Mouse (Mus musculus): ENCODE measurements around the gene Sfxn4.

The Sfxn4 gene

DNA sequence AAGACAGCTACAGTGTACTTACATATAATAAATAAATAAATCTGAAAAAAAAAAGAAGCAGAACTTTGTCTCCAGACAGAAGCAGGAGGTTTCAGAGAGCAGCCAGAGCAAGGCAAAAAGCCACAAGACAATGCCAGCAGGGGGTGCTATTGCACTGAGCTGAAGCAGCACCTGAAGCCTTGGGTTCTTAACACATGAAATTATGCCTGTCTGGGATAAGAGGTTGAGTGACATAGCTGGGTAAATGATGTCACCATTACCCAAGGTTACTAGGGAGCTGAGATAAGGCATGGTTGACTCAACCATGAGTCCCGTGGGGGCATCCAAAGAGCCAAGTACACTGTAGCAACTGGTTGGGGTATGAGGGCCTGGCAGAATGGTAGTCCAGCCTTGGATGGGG, 23.5 kb downstream of the Sfxn4 start:
- peak; percentile 81 to 93 for DNase-seq (ENCODE audit: low spot score in 2 of 2)

DNA sequence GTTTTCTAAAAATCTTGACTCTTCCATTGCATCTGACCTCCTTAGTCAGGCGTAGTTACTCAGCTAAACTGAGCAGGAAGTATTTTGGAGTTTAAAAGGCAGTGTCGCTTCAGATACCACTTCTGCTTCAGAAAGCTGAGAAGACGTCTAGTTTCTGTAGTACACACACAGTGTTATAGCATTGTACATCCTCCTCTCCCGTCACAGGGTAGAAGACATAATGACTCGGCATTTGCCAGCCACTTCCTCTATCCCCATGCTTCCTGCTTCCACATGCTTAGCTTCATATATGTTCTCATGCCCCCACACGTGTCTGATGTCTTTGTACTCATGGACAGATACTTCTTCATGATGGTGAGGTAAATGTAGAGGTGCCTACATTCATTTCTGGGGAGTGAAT, 42.6 kb downstream of the Sfxn4 start:
- no peak for DNase-seq (ENCODE audit: low spot score in 2 of 2)

DNA sequence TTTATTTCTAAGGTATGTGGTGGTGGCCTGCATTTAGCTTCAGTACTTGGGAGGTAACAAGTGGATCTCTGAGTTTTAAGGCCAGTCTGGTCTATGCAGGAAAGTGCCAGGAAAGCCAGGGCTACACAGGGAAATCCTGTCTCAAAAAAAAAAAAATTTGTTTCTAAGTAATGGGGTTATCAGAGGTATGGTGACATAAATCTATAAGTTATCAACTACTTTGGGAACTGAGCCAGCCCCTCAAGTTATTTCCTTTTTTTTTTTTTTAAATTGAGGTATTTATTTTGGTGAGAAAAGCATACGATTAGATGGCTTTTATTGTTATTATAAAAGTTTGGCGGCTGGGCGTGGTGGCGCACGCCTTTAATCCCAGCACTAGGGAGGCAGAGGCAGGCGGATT, 48.1 kb downstream of the Sfxn4 start:
- DNase-seq (ENCODE audit: low spot score in 2 of 2), result no peak

DNA sequence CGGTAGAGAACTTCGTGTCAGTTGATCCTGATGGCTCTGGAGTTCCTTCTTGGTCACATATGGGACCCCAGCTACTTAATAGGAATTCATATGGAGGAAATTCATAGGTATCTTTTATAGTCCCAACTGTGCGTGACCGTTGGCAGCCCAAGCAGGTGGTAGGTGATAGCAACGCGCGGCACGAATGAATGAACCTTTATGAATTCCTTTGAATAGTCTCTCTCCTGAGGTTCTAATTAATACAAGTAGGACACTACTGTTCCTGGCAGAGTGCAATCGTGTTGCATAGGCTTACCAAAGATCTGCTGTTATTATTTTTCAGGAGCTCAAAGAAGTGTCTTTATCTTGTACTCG, 49.3 kb downstream of the Sfxn4 start:
- no peak for DNase-seq (ENCODE audit: low spot score in 2 of 2)

DNA sequence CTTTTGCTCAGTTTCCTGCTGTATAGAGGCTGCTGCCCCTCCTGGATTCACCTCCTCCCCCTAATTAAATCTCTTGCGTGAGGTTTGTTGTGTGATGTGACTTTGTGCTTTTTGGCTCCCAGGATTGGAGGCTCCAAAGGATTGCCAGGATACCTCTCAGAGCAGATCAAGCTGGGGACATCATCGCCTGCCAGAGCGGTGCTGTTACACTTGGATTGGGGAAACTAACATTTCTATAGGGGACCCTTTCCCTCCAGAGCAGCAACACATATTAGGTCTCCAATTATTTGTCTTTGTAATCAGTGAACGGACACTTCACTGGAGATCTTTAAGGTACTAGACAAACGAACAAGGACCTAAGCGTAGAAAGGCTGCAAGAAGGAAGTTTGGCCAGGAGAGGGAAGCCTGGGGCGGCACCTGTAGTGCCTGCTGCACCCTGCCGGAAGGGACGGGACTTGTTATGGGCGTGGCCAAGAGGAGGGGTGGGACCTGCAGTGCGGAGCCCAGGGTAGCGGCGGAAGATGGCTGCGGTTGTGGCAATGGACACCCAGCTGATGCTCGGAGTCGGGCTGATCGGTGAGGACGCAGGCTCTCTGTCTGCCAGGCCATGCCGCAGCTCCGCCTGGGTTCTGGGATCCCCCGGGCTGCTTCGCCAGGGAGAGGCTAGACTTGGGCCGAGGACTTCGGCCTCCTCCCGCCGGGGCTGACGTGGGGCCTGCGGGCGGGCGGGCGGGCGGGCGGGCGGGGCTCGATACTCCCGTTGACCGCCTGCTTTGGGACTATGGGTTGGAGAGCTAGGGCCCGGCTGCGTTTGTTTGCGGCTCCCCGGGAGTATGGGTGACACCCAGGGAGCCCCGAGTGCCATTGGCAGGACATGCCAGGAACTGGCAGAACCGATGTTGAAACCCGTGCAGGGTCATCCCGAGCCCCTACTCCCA, 49.9 kb downstream of the Sfxn4 start, which contains the start of gene Fam45a:
Gene Fam45a (plus strand): TSS at position 488 of the 938 bp plus-strand sequence.
- DNase-seq (ENCODE audit: low spot score in 2 of 2), result peak; percentile 91 to 97

DNA sequence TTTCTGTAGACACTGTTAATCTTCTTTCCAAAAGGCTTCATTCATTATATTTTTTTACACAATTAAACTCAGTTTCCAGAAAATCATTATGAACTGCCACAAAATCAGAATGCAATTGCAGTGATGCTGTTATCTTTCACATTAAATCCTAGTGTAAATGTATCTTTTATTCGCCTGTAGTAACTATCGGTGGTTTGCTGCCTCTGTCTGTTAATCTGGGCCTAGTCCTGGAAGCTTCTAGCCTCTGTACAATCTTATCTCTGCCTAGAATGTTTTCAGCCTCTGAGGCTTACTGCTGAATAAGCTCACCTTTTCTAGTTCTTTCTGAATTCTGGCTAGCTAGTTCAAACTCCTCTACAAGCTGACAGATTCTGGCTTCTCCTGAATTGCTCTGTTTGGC, 51.4 kb downstream of the Sfxn4 start:
- DNase-seq (ENCODE audit: low spot score in 2 of 2), result no peak

DNA sequence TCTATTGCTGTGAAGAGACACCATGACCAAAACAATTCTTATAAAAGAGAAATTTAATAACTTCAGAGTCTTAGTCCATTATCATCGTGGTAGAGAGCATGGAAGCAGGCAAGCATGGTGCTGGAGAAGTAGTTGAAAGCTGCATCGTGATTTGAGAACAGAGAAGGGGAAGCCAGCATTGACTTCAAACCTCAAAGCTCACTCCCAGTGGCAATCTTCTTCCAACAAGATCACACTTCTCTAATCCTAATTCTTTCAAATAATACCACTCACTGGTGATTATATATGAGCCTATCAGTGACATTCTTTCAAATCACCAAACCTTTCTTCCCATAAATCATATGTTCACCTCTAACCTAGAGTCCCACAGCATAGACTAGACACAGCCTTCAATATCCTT, 56.4 kb downstream of the Sfxn4 start:
- no peak for DNase-seq (ENCODE audit: low spot score in 2 of 2)

DNA sequence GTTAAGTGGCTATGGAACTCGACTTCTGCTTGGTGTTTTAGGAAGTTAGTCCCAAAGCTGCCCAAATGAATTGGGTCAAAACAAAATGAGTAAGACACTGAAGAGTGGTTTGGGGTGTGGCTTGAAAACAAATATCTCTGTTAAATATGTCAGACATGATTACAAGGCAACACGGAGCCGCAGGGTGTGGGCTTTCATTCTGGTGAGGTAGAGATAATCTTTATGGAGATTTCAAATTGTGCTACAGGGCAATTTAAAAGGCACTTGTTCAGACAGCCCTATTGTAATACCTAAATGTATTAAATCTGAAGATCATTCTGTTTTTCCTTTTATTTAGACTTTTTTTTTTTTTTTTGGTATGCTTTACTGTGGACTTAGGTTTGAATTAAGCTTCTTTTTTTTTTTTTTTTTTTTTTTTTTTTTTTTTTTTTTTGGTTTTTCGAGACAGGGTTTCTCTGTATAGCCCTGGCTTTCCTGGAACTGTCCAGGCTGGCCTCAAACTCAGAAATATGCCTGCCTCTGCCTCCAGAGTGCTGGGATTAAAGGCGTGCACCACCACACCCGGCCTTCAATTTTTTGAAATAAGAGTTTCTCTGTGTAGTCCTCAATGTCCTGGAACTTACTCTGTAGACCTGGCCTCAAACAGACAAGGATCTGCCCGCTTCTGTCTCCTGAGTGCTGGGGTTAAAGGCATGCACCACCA, 61.3 kb downstream of the Sfxn4 start:
- DNase-seq (ENCODE audit: low spot score in 2 of 2), result peak in 1 of 2 experiments; percentile 28

DNA sequence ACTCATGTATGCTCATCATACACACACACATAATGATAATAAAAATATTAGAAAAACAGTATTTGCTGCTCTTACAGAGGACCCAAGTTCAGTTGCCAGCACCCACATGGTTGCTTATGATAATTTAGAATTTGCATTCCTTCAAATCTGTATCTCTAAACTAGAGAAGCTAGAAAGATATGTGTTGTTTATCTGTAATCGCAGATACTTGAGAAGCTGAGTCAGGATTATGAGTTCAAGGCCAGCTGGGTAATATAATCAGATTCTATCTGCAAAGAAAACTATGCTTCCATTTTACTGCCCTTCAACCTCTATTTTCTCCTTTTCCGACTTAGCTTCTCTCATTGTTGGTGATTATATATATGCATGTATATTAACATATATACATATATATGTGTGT, 63.9 kb downstream of the Sfxn4 start:
- DNase-seq (ENCODE audit: low spot score in 2 of 2), result no peak

DNA sequence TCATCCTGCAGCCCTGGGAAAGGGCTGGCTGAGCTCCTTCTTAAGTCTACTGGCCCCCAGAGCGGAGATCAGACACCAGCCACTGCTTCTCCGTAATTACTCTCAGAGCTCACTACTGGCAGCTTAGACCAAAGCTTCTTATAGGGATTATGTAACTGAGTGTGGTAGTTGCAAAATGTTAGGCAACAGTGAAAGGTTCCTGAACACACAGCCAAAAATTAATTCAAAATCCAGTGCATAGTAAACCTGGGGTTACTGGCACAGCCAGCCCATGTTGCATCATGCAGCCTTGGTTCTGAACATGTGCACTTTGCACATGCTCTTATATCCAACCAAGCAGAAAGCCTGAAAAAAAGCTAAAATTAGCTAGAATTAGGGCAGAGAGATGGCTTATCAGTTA, 66.0 kb downstream of the Sfxn4 start:
- no peak for DNase-seq (ENCODE audit: low spot score in 2 of 2)

DNA sequence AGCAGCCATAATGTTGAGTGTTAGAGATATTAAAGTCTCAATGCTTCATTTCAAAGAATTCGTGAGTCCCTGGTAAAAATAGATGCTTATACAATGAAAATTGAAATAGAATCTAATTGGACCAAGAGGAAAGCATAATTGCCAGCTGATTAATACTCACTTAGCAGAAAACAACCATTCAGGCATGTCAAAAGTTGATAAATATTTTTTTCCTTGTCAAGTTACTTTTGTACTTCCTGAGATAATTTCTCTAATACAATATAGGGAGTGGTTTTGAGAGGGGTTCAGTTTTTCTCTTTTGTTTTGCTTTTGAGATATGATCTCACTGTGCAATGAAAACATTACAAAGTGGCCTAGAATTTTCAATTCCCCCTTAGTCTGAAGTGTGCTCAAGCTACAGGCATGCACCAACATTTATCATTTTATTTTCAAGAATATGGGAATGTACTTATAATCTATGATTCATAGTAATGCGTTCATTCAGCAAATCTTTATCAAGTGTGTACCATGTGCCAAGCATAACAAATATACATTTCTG, 68.0 kb downstream of the Sfxn4 start:
- DNase-seq (ENCODE audit: low spot score in 2 of 2), result no peak

DNA sequence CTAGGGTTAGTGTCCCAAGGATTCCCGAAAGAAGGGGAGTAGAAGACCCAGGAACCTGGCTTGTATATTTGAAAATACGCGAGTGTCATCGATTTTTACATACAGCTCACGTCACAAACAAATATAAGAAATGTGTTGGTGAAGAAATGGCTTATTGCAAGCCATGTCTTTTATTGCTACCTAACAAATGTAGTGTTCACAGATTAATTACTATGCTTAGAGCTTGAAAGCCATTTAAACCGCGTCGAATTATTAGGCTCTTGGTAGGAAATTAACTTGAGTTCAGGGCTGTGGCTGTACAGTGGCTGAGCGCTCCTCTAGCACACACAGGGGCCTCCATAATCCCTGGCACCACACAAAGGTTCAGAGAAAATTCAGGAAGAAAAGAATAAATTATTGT, 70.1 kb downstream of the Sfxn4 start:
- no peak for DNase-seq (ENCODE audit: low spot score in 2 of 2)

DNA sequence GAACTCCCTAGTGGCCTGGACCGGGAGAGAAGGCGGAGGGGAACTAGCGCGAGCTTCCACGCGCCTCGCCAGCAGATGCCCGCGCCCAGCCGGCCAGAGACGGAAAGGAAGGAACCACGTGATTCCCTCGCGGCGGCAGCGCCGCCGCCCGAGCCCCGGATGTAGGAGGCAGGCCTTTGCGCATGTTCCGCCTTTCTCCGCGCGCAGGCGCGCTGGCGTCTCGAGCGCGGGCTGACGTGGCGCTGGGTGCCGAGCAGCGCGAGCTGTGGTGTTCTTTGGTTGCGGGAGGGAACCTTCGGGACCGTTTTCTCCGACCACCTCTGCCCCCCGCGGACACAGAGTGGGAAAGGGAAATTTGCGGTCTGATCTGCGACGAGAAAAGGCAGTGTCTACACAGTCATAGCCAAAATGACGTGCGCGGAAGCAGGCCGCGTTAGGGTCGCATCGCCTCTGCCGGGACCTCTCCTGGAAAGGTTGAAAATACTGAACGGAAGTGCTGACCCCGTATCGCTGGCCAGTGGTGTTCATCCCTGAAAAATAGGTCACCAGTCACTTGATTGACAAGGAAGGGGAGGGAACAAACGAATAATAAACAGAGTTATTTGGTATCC, 70.6 kb downstream of the Sfxn4 start, which contains the start of gene Eif3a:
Gene Eif3a (minus strand): TSS at position 108 of the 611 bp plus-strand sequence.
- peak; percentile 91 to 96 for DNase-seq (ENCODE audit: low spot score in 2 of 2)

DNA sequence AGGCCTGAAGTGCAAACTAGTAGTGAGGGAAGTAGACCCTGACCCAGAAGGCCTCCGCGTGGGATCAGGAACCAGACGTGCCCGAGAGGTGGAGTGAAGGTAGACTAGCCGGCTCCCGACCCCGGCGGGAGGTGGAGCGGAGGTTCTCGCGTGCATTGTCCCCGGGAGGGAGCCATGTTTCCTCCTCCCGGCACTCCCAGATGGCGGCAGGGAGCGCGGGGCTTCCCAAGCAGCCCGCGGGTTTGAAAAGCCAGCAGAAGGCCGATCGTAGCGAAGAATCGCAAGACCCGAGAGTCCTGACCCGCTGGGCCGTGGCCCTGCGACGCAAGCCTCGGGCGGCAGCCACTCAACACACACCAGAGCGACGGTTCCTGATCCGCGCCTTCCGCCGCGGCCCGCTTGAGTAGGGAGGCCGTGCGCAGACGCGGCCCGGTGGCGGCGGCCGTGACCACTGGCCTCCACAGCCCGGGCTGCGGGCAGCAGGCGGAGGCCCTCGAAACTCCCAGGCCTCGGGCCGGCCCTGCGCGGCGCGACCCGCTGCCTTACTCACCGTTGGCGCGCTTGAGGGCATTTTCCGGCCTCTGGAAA, 71.3 kb downstream of the Sfxn4 start:
- DNase-seq (ENCODE audit: low spot score in 2 of 2), result peak; percentile 66 to 72

DNA sequence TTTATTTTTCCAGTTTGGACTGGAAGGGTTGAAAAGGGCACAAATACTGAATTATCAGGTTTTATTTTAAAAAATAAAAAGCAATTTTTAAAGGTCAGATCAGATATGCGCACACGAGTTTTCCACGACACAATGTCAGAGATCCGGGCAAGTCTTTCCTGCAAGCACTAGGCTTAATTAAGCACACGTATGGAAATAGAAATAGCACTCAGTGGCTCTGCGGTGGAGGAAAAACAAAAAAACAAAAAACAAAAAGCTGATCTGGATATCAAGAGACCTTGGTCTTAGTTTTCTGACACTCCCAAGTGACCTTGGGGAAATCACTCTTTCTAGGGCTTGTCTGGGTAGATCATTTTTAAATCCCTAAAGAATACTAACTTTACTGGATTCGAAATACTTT, 71.8 kb downstream of the Sfxn4 start:
- no peak for DNase-seq (ENCODE audit: low spot score in 2 of 2)

DNA sequence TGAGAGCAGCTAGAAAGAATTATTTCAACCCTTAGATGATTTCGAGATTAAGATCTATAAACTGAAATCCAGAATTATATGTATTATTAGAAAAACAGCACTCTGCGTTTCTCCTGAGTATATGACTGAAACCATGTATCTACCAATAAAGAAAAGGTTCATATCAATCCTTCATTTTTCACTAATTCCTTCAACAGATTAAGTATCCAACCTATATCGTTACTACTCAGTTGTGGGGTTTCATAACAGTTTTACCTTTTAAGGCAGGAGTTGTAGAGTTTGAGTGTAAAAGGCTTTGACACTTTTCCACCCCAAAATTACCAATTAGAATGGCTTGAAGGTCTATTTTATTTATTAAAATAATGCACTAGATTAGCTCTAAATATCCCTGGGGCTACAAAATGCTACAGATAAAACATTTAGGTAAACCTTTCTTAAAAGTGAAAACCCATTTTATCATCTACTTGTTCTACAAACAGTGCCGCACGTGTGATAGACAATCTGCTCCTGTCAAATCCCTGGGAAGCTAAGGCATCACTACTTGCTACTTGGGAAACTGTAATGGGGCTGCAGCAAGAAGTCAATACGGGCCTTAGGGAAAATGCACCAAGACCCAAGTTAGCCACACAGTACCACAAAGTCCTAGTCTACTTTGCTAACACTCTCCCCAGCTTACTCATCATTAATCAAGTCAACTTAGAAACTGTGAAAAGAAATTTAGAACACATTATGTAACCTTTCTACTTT, 72.9 kb downstream of the Sfxn4 start:
- DNase-seq (ENCODE audit: low spot score in 2 of 2), result no peak

DNA sequence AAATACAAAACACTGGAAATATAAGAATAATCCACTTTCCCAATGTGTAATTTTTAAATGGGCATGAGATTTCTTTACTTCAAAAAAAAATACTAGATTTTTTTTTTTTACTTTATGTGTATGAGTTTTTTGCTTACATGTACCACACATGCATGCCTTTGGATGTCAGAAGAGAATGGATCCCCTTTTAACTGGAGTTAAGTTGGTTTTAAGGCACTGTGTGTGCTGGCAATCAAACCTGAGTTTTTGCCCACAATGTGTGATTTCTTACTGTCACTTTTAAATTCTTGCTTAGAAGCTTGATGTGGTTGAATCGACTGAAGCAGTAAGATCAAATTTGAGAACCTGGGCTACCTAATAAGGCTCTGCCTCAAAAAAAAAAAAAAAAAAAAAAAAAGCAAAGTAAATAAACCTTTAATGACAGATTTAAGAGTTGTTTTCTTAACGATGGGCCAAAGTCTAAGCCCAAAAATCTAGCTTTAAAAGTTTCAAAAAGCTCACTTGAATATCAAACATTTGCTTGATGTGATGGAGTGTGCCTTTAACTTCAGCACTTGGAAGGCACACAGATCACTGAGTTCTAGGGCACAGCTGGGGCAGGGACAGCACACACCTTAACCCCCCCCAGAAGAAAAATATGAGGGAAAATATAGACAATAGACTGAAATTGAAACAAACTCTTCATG, 73.7 kb downstream of the Sfxn4 start:
- no peak for DNase-seq (ENCODE audit: low spot score in 2 of 2)
